Mouse (Mus musculus) fibroblast of lung, adult 2 months (primary cell): Measurements from ENCODE around the gene Rps2.
"Not testable (repeated sequence)": the region's sequence is repeated elsewhere in the genome, so short reads cannot be mapped to it uniquely, and the experiment has no call there.

ENCODE experiments used
- DNase-seq: peaks from one replicate; pipeline ENCODE4 v3.0.0-alpha.2; 2011; ENCODE audit warnings: low read depth

Rps2 gene

GRCm38 (mm10) chr17:24705821-24706220 is 12.1 kb upstream of the Rps2 start:
- DNase-seq: no peak

- peak; percentile 80 for DNase-seq
These were observed 10.7 kb upstream of the Rps2 start, which contains the start of gene Tbl3 for GRCm38 (mm10) chr17:24706982-24707800. Gene Tbl3, minus strand, starts transcription at chr17:24707660.

- no peak for DNase-seq
These were observed 10.0 kb upstream of the Rps2 start for GRCm38 (mm10) chr17:24707801-24708425.

GRCm38 (mm10) chr17:24708646-24709045 is 9.3 kb upstream of the Rps2 start:
- no peak for DNase-seq

- no peak for DNase-seq
These were observed 2.4 kb upstream of the Rps2 start for GRCm38 (mm10) chr17:24715556-24715955.

- DNase-seq: no peak
These were observed 1.7 kb upstream of the Rps2 start for GRCm38 (mm10) chr17:24716166-24716682.

GRCm38 (mm10) chr17:24718938-24719337 is 1.0 kb downstream of the Rps2 start:
- not testable (repeated sequence) for DNase-seq

GRCm38 (mm10) chr17:24719494-24720222 is 1.7 kb downstream of the Rps2 start:
- peak; percentile 98 for DNase-seq

- DNase-seq: not testable (repeated sequence)
These were observed 2.7 kb downstream of the Rps2 start for GRCm38 (mm10) chr17:24720616-24721015.

- DNase-seq: not testable (repeated sequence)
These were observed 3.6 kb downstream of the Rps2 start for GRCm38 (mm10) chr17:24721383-24721955.

GRCm38 (mm10) chr17:24722220-24722924 is 4.5 kb downstream of the Rps2 start:
- DNase-seq: no peak

GRCm38 (mm10) chr17:24723122-24723880 is 5.4 kb downstream of the Rps2 start:
- no peak for DNase-seq

- no peak for DNase-seq
These were observed 5.9 kb downstream of the Rps2 start for GRCm38 (mm10) chr17:24723881-24724180.

GRCm38 (mm10) chr17:24724184-24724583 is 6.3 kb downstream of the Rps2 start, which contains the start of gene Ndufb10:
Gene Ndufb10, minus strand, starts transcription at chr17:24724478.
- DNase-seq: peak; percentile 88

- no peak for DNase-seq
These were observed 7.9 kb downstream of the Rps2 start for GRCm38 (mm10) chr17:24725637-24726390.

- no peak for DNase-seq
These were observed 9.7 kb downstream of the Rps2 start, which contains the start of gene Rpl3l for GRCm38 (mm10) chr17:24727618-24728017. Gene Rpl3l, plus strand, starts transcription at chr17:24727820.

GRCm38 (mm10) chr17:24728184-24728583 is 10.3 kb downstream of the Rps2 start:
- DNase-seq: no peak

- no peak for DNase-seq
These were observed 11.2 kb downstream of the Rps2 start for GRCm38 (mm10) chr17:24729067-24729466.

- no peak for DNase-seq
These were observed 12.9 kb downstream of the Rps2 start for GRCm38 (mm10) chr17:24730787-24731186.
